Mouse (Mus musculus) testis, adult 2 months (tissue): ENCODE data around the gene Bfsp1. TPM values are rescaled to one million over a fixed set of nuclear protein-coding genes. Genes with fewer than 3 reads are reported as not detected.
A peak's percentile ranks its signal among the peaks of the same experiment; 100 is the strongest.

Experiments
- H3K27ac ChIP-seq: fragments of 200-500 bp; 2 replicates; pipeline ENCODE4 v1.5.1; 2012; ENCODE audit warnings: low read depth, low read length; ENCODE audit not compliant: control insufficient read depth, insufficient read depth
- H3K27me3 ChIP-seq: fragments of 200-500 bp; 2 replicates; pipeline ENCODE4 v1.6.1; 2012; ENCODE audit warnings: mild to moderate bottlenecking, low read length, moderate library complexity; ENCODE audit not compliant: control insufficient read depth, insufficient read depth
- H3K36me3 ChIP-seq: fragments of 200-500 bp; 2 replicates; pipeline ENCODE4 v1.6.1; 2012; ENCODE audit warnings: mild to moderate bottlenecking, low read length; ENCODE audit not compliant: control insufficient read depth, insufficient read depth
- H3K4me1 ChIP-seq: fragments of 200-500 bp; 2 replicates; pipeline ENCODE4 v1.6.1; 2012; ENCODE audit warnings: low read length; ENCODE audit not compliant: control insufficient read depth, insufficient read depth
- H3K4me3 ChIP-seq: fragments of 200-500 bp; 2 replicates; pipeline ENCODE4 v1.5.1; 2012; ENCODE audit warnings: low read depth, mild to moderate bottlenecking, low read length, moderate library complexity, mixed read lengths; ENCODE audit not compliant: control insufficient read depth
- CTCF ChIP-seq: fragments of 200-500 bp; IDR thresholded peaks from 2 replicates; pipeline ENCODE4 v1.5.1; 2012; ENCODE audit warnings: low read depth, mild to moderate bottlenecking, inconsistent platforms, low read length, moderate library complexity; ENCODE audit not compliant: control insufficient read depth, insufficient read depth, insufficient replicate concordance
- POLR2A ChIP-seq: fragments of 200-500 bp; IDR thresholded peaks from 2 replicates; pipeline ENCODE4 v1.6.1; 2012; ENCODE audit warnings: low read depth, mild to moderate bottlenecking, inconsistent platforms, low read length, moderate library complexity; ENCODE audit not compliant: control insufficient read depth
- polyA plus RNA-seq: library from polyadenylated mRNA; depleted of rRNA; stranded (reverse); fragments of >200 nt; gene quantifications from 2 replicates; pipeline ENCODE4 v1.2.3, GENCODE M21; 2012; rRNA removed

Gene Bfsp1
- 0.68 and 0.70 TPM in 2 replicates for polyA plus RNA-seq

- Histone ChIP-seq H3K27me3 (no peaks in the 10 kb centered on the region), H3K4me3 (peak within 1 kb of the TSS; percentile 73), H3K27ac (no peak within 1 kb of the TSS), H3K4me1 (peaks cover 3% of the 10 kb centered on the region), H3K36me3 (no peaks in the 10 kb centered on the region)
- TF ChIP-seq POLR2A (peak; percentile 16; the same call in 1 of the 2 replicates), CTCF (no peak)
Measured at GRCm38 (mm10) chr2:143862484-143863231, at the start of gene Bfsp1. Bfsp1 (minus strand) TSS chr2:143863173.

- no peak overlapping the region for H3K4me3 ChIP-seq
- no peak overlapping the region for H3K27ac ChIP-seq
- no peaks in the 10 kb centered on the region for H3K36me3 ChIP-seq
- TF ChIP-seq CTCF (no peak), POLR2A (no peak)
- no peaks in the 10 kb centered on the region for H3K27me3 ChIP-seq
- H3K4me1 ChIP-seq = peaks cover 7% of the 10 kb centered on the region
Measured at GRCm38 (mm10) chr2:143912199-143912598, 49.2 kb upstream of the Bfsp1 start.

- peaks cover 4% of the 10 kb centered on the region for H3K4me1 ChIP-seq
- H3K4me3 ChIP-seq = no peak overlapping the region
- no peaks in the 10 kb centered on the region for H3K36me3 ChIP-seq
- no peak for TF ChIP-seq POLR2A
- TF ChIP-seq CTCF = no peak
- no peaks in the 10 kb centered on the region for H3K27me3 ChIP-seq
- no peak overlapping the region for H3K27ac ChIP-seq
Measured at GRCm38 (mm10) chr2:143909230-143909629, 46.3 kb upstream of the Bfsp1 start.

- H3K36me3 ChIP-seq = no peaks in the 10 kb centered on the region
- no peak overlapping the region for H3K27ac ChIP-seq
- TF ChIP-seq POLR2A = no peak
- no peak for TF ChIP-seq CTCF
- no peak overlapping the region for H3K4me3 ChIP-seq
- H3K4me1 ChIP-seq = no peaks in the 10 kb centered on the region; the same call in 1 of the 2 replicates
- no peaks in the 10 kb centered on the region for H3K27me3 ChIP-seq
Measured at GRCm38 (mm10) chr2:143904896-143905295, 41.9 kb upstream of the Bfsp1 start.

- no peak for TF ChIP-seq POLR2A
- no peak for TF ChIP-seq CTCF
- Histone ChIP-seq H3K27ac (peak overlapping the region; percentile 25), H3K27me3 (no peaks in the 10 kb centered on the region), H3K36me3 (no peaks in the 10 kb centered on the region), H3K4me1 (no peaks in the 10 kb centered on the region), H3K4me3 (no peak overlapping the region)
Measured at GRCm38 (mm10) chr2:143903376-143904045, 40.5 kb upstream of the Bfsp1 start.

- Histone ChIP-seq H3K27me3 (no peaks in the 10 kb centered on the region), H3K4me1 (no peaks in the 10 kb centered on the region), H3K36me3 (no peaks in the 10 kb centered on the region), H3K4me3 (no peak overlapping the region), H3K27ac (no peak overlapping the region)
- no peak for TF ChIP-seq POLR2A
- no peak for TF ChIP-seq CTCF
Measured at GRCm38 (mm10) chr2:143900821-143901351, 37.9 kb upstream of the Bfsp1 start.
